Mouse (Mus musculus) CD4-positive, CD25-positive, alpha-beta regulatory T cell, adult 9 weeks (primary cell): Measurements from ENCODE around the gene Gm45261. TPM values are rescaled to one million over a fixed set of nuclear protein-coding genes. Genes with fewer than 3 reads are reported as not detected.

ENCODE experiments used
- polyA plus RNA-seq: library from polyadenylated mRNA; unstranded; fragments of 100-300 nt; shearing (Covaris generic); gene quantifications from one replicate; pipeline ENCODE4 v1.2.1, GENCODE M21; 2017

Gm45261 gene
- polyA plus RNA-seq, result not detected

GRCm38 (mm10) chr1:80461348-80461747 is at the start of gene Gm45261:
Gm45261 (minus strand) TSS chr1:80461448.

Other genes with a start within 250 kb of the Gm45261 start
- 5.0 TPM for gene Fam124b, start 243.0 kb downstream of the Gm45261 start, polyA plus RNA-seq
- gene Cul3, start 121.0 kb downstream of the Gm45261 start, polyA plus RNA-seq, result 20.3 TPM